Mouse (Mus musculus) hindbrain, embryonic 14.5 days (tissue): ENCODE measurements around the gene Ovol3. TPM values are rescaled to one million over a fixed set of nuclear protein-coding genes. Genes with fewer than 3 reads are reported as not detected.
A peak's percentile ranks its signal among the peaks of the same experiment; 100 is the strongest.

ENCODE experiments used
- ATAC-seq: fragments of 200-750 bp; cut with Nextera tagmentation; 2 replicates; pipeline ENCODE4 v1.8.0; 2017; ENCODE audit warnings: moderate number of reproducible peaks, mild to moderate bottlenecking, moderate TSS enrichment, moderate library complexity; ENCODE audit not compliant: low FRiP score
- DNase-seq: peaks from one replicate; pipeline ENCODE4 v3.0.0-alpha.2; 2015; ENCODE audit warnings: low spot score
- H3K27ac ChIP-seq: fragments of 300-500 bp; sonication (generic); 2 replicates; pipeline ENCODE4 v1.5.1; 2014; ENCODE audit warnings: mild to moderate bottlenecking, moderate library complexity
- H3K27me3 ChIP-seq: fragments of 300-500 bp; sonication (generic); 2 replicates; pipeline ENCODE4 v1.6.1; 2014; ENCODE audit warnings: mild to moderate bottlenecking, low read length, mixed read lengths; ENCODE audit not compliant: control insufficient read depth, insufficient read depth
- H3K36me3 ChIP-seq: fragments of 300-500 bp; sonication (generic); replicated peaks from 2 replicates; pipeline ENCODE4 v1.6.1; 2014; ENCODE audit not compliant: control insufficient read depth, insufficient read depth
- H3K4me1 ChIP-seq: fragments of 300-500 bp; sonication (generic); replicated peaks from 2 replicates; pipeline ENCODE4 v1.6.1; 2014; ENCODE audit warnings: antibody characterized with exemption, low read length, mixed read lengths; ENCODE audit not compliant: control insufficient read depth, insufficient read depth
- H3K4me2 ChIP-seq: fragments of 300-500 bp; sonication (generic); replicated peaks from 2 replicates; pipeline ENCODE4 v1.6.1; 2014; ENCODE audit warnings: mild to moderate bottlenecking, moderate library complexity
- H3K4me3 ChIP-seq: fragments of 300-500 bp; sonication (generic); replicated peaks from 2 replicates; pipeline ENCODE4 v1.5.1; 2014; ENCODE audit warnings: mild to moderate bottlenecking, low read length
- H3K9ac ChIP-seq: fragments of 300-500 bp; sonication (generic); 2 replicates; pipeline ENCODE4 v1.6.1; 2014
- H3K9me3 ChIP-seq: fragments of 300-500 bp; sonication (generic); 2 replicates; pipeline ENCODE4 v1.6.1; 2016; ENCODE audit warnings: low read length; ENCODE audit not compliant: control insufficient read depth
- WGBS: fragments of 180-500 bp; shearing (Covaris S2); extraction: QIAGEN DNeasy Blood & Tissue Kit; methylation state at CpG from one replicate; pipeline ENCODE4 v1.1.7; 2014; 5-methylcytosine and 5-hydroxymethylcytosine counted together
- polyA plus RNA-seq: library from polyadenylated mRNA; unstranded; fragments of >200 nt; fragmentation: Nextera tagmentation; extraction: Ambion mirVana; gene quantifications from 2 replicates; pipeline ENCODE4 v1.2.1, GENCODE M21; 2014

Gene Ovol3
- polyA plus RNA-seq, 1 experiment from 2014 or later: not detected

DNA sequence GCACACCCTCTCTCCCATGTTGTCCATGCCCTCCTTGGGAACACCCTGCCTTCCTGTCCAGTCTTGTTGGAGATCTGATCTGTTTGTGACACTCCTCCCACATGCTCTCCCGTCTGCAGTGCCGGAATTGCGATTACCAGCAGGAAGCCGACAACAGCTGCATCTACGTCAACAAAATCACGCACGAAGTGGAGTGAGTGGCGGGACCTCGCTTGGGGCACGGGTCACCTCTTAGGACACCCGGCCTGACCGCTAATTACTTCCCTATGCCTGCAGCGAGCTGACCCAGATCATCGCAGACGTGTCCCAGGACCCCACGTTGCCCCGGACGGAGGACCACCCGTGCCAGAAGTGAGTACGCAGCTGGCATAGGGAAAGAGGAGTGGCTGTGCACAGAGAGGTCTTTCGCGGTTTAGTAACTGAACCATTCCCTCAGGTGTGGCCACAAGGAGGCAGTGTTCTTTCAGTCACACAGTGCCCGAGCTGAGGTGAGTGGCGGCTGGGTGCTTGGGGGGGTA is 2.8 kb downstream of the Ovol3 start:
- H3K36me3 ChIP-seq: peaks cover 31% of the 10 kb centered on the region
- peak overlapping the region; percentile 57 for H3K4me2 ChIP-seq
- peak overlapping the region; percentile 75 for H3K9ac ChIP-seq
- no peaks in the 10 kb centered on the region for H3K9me3 ChIP-seq
- H3K27ac ChIP-seq: peak overlapping the region; percentile 96
- no peak; the same call in 1 of the 2 replicates for ATAC-seq
- H3K4me1 ChIP-seq: peaks cover 10% of the 10 kb centered on the region
- H3K27me3 ChIP-seq: no peaks in the 10 kb centered on the region
- DNase-seq: peak; percentile 27
- WGBS: 4% methylated on average over 24 of the region's 24 CpGs
- peak overlapping the region; percentile 63 for H3K4me3 ChIP-seq

DNA sequence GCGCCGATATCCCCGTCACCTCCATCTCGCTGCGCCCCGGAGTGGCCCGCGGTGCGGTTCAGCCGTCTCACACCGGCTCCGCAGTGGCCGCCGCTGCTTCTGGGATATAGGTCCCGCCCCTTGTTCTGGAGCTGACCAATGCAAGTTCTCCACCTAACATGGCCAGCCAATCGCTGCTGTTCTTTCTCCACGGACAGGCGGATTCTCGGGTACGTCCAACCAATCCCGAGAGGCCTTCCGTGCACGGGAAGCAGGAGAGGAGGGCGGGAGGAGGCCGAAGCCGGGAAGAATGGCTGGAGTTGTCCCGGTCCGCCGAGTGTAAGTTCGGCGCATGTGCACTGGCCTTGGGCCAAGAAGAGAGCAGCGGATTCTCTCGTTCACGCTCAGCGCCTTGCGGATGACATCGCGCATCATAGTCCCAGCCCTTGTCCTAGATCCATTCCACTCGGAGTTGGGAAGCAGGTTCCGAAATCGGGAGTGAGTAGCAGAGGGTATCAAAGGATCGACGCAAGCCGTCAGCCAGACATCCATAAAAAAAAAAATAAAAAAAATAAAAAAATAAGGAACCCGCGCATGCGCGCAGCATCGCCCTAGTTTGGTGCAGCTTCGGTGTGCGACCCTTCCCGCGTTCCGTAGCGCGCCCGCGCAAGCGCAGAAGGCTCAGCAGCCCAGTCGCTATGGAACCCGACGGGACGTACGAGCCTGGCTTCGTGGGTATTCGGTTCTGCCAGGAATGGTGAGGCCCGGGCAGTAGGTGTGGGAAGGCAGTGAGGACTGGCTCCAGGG is 3.7 kb downstream of the Ovol3 start, which contains the start of the genes Polr2i and Tbcb:
Polr2i (plus strand) TSS at position 280 of the 786 bp plus-strand sequence.
Tbcb (minus strand) TSS at position 604 of the 786 bp plus-strand sequence.
- peak within 1 kb of the TSS; percentile 60 for H3K4me2 ChIP-seq
- H3K27me3 ChIP-seq: no peaks in the 10 kb centered on the region
- peaks cover 10% of the 10 kb centered on the region for H3K4me1 ChIP-seq
- peak within 1 kb of the TSS; percentile 75 for H3K9ac ChIP-seq
- peak; percentile 98 for DNase-seq
- H3K36me3 ChIP-seq: peaks cover 39% of the 10 kb centered on the region
- peak within 1 kb of the TSS; percentile 63 for H3K4me3 ChIP-seq
- peak within 1 kb of the TSS; percentile 96 for H3K27ac ChIP-seq
- H3K9me3 ChIP-seq: no peaks in the 10 kb centered on the region
- WGBS: under 1% methylated on average over 67 of the region's 67 CpGs
- peak; percentile 95 for ATAC-seq

DNA sequence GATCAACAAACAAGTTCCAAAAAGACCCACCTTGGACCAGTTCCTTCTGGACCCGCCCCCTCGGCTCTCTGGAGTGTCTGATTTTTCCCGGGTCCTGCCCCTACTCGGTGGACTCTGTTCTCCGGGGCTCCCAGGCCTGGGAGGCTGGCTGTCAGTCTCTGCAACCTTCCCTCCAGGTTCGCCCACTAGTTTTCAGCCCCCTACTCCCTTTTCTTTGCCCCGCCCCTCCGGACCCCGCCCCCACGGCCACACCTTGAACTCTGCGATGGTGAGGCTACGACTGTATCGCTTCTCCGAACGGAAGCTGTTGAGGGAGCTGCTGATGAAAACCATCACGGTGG is 4.2 kb downstream of the Ovol3 start:
- H3K27ac ChIP-seq: peak overlapping the region; percentile 96
- under 1% methylated on average over 16 of the region's 16 CpGs for WGBS
- no peaks in the 10 kb centered on the region for H3K27me3 ChIP-seq
- DNase-seq (no peak), ATAC-seq (peak; percentile 49; the same call in 1 of the 2 replicates)
- H3K4me3 ChIP-seq: peak overlapping the region; percentile 63
- H3K4me2 ChIP-seq: peak overlapping the region; percentile 60
- H3K36me3 ChIP-seq: peaks cover 45% of the 10 kb centered on the region
- peak overlapping the region; percentile 75 for H3K9ac ChIP-seq
- no peaks in the 10 kb centered on the region for H3K9me3 ChIP-seq
- peaks cover 10% of the 10 kb centered on the region for H3K4me1 ChIP-seq

DNA sequence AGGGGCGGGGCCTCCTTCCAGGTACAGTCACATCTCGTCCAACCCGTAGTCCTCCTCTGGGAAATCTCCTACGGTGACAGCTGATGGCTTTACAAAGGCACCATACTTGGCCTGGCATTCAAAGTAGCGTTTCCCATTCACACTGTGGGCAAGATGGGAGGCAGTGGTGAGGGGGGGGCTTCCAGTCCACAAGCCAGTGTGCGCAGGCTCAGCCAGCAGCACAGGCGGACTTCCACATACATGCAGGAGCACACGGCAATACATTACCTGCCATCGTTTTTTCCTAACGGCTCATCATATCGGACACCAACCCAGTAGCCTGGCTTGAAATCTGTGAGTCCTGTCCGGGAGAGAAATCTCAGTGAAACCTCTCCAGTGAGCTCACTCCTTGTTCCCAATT is 11.3 kb downstream of the Ovol3 start:
- Histone ChIP-seq H3K4me2 (no peak overlapping the region), H3K4me3 (no peak overlapping the region), H3K9me3 (no peaks in the 10 kb centered on the region), H3K27ac (no peak overlapping the region), H3K27me3 (no peaks in the 10 kb centered on the region), H3K36me3 (peaks cover 57% of the 10 kb centered on the region), H3K9ac (no peak overlapping the region), H3K4me1 (no peaks in the 10 kb centered on the region; the same call in 1 of the 2 replicates)
- no peak for DNase-seq
- WGBS: 91% methylated on average over 12 of the region's 12 CpGs
- ATAC-seq: no peak

DNA sequence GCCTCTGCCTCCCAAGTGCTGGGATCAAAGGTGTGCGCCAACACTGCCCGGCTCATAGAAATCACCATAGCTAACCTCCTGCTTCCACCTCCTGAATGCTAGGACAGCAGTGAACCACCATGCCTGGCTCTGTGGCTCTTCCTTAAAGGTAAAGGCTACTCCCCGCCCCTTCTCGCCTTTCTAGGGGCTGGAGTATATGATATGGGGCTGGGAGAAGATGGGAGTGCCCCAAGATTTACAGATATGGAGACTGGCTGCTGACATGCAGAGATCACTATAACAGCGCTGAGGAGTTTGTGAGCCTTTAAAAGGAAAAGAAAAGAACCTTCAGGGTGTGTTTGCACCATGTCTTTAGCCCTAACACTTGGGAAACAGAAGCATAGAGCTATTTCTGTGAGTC is 13.3 kb downstream of the Ovol3 start:
- no peak overlapping the region for H3K4me3 ChIP-seq

DNA sequence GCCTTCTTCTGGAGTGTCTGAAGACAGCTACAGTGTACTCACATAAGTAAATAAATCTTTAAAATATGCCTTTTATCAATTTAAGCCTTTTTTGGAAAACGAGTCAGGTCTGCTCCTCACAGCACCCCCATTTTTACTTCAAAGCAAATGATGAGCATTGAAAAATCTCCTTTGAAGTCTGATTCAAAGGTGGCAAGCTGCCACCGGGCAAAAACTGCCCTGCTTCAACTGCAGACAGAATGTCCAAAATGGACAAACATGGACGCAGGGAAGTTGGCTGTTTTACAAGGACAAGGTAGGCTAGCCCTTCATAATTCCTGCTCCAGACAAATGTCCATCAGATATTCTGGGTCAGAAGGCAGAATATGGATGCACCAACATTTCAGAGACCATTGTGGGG is 14.1 kb downstream of the Ovol3 start:
- no peak overlapping the region for H3K9ac ChIP-seq
- no peak for ATAC-seq

More for the DNA sequence above, 13.3 kb downstream of the Ovol3 start:
- no peaks in the 10 kb centered on the region; the same call in 1 of the 2 replicates for H3K4me1 ChIP-seq
- peaks cover 46% of the 10 kb centered on the region for H3K36me3 ChIP-seq
- DNase-seq (no peak), ATAC-seq (no peak)
- H3K9ac ChIP-seq: no peak overlapping the region
- no peaks in the 10 kb centered on the region for H3K9me3 ChIP-seq
- no peak overlapping the region for H3K4me2 ChIP-seq
- H3K27me3 ChIP-seq: no peaks in the 10 kb centered on the region
- WGBS: 96% methylated on average over 5 of the region's 5 CpGs
- no peak overlapping the region for H3K27ac ChIP-seq

DNA sequence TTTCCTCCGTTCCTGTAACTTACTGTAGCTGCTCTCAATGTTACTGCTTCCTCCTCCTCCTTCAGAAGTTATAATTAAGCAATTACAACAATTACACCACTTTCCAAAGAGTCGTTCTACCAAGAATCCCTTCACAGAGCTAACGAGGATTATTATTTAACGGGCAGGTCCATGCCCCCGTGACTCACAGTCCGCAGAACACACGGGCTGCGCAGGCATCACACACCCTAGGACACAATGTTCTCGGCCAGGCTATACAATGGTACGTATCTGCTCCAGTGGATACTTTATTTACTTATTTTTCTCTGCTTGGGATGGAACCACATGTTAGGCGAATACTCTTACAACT is 15.5 kb downstream of the Ovol3 start:
- DNase-seq: no peak
- 24% methylated on average over 11 of the region's 11 CpGs for WGBS
- peak overlapping the region; percentile 12; the same call in 1 of the 2 replicates for H3K27ac ChIP-seq
- peaks cover 24% of the 10 kb centered on the region for H3K36me3 ChIP-seq
- H3K4me3 ChIP-seq: peak overlapping the region; percentile 35
- no peaks in the 10 kb centered on the region for H3K9me3 ChIP-seq
- H3K27me3 ChIP-seq: no peaks in the 10 kb centered on the region
- peak overlapping the region; percentile 54 for H3K9ac ChIP-seq
- no peaks in the 10 kb centered on the region; the same call in 1 of the 2 replicates for H3K4me1 ChIP-seq
- H3K4me2 ChIP-seq: peak overlapping the region; percentile 78
- ATAC-seq: no peak

More for the DNA sequence above, 14.1 kb downstream of the Ovol3 start:
- Histone ChIP-seq H3K4me3 (no peak overlapping the region), H3K27ac (no peak overlapping the region), H3K4me2 (no peak overlapping the region), H3K36me3 (peaks cover 38% of the 10 kb centered on the region), H3K9me3 (no peaks in the 10 kb centered on the region), H3K27me3 (no peaks in the 10 kb centered on the region), H3K4me1 (no peaks in the 10 kb centered on the region; the same call in 1 of the 2 replicates)
- no peak for DNase-seq
- 86% methylated on average over 3 of the region's 3 CpGs for WGBS

DNA sequence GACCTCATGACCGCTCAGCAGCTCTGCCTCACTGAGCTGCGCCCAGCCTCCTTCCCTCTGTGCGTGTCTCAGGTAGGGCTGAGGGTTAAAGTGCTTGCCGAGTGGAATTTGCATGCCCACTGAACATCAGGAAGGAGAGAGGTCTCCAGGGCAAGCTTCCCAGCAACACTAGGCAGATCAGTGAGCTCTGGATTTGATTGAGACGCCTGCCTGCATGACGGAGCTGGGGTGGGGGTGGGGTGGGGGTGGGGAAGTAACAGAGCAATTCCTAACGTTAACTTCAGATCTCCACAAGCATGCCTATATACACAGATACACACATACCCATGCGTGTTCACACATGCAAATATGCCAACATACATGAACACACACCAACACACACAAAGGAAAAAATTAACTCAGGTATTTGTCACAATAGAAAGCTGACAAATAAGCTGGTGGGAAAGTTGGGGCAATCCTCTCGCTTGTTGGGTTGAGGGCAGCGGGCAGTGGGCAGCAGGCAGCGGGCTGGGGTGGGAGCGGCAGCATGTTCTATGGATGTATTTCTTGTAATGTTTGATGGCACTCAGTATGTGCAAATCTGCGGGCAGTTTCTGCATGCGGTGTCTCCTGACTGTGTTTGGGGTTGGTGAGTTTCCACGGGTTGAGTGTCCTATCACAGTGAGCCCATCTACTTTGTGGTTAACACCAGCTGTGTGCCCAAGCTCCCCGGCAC is 16.1 kb downstream of the Ovol3 start:
- H3K4me3 ChIP-seq: peak overlapping the region; percentile 35
- peaks cover 18% of the 10 kb centered on the region for H3K36me3 ChIP-seq
- ATAC-seq: peak; percentile 66
- H3K27ac ChIP-seq: peak overlapping the region; percentile 76
- H3K4me1 ChIP-seq: no peaks in the 10 kb centered on the region; the same call in 1 of the 2 replicates
- H3K9me3 ChIP-seq: no peaks in the 10 kb centered on the region
- peak overlapping the region; percentile 78 for H3K4me2 ChIP-seq
- 5% methylated on average over 16 of the region's 16 CpGs for WGBS
- peak; percentile 74 for DNase-seq
- H3K9ac ChIP-seq: peak overlapping the region; percentile 54
- no peaks in the 10 kb centered on the region for H3K27me3 ChIP-seq

DNA sequence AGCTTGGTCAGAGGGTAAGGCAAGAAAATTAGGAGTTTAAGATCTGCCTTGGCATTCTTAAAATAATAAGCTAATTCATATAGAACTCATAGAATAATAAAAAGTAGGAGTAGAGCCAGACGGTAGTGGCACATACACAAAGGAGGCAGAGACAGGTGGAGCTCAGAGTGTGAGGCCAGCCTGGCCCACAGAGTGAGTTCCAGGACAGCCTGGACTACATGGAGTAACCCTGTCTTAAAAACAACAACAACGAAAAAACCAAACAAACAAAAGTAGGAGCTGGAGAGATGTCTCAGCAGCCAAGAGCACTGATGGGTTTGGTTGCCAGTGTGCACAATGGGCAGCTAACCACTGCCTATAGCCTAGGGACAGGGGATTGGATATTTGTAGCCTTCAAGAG is 18.2 kb downstream of the Ovol3 start:
- DNase-seq: no peak
- no peak overlapping the region for H3K4me2 ChIP-seq
- 85% methylated on average over 2 of the region's 2 CpGs for WGBS
- H3K27me3 ChIP-seq: no peaks in the 10 kb centered on the region
- no peak overlapping the region for H3K9ac ChIP-seq
- no peak for ATAC-seq
- no peaks in the 10 kb centered on the region; the same call in 1 of the 2 replicates for H3K36me3 ChIP-seq
- no peak overlapping the region for H3K4me3 ChIP-seq
- H3K9me3 ChIP-seq: no peaks in the 10 kb centered on the region
- no peaks in the 10 kb centered on the region; the same call in 1 of the 2 replicates for H3K4me1 ChIP-seq
- H3K27ac ChIP-seq: no peak overlapping the region
